Mouse (Mus musculus) fibroblast of lung, adult 2 months (primary cell): ENCODE results near the gene Foxa2.

ENCODE experiments used
- DNase-seq: peaks from one replicate; pipeline ENCODE4 v3.0.0-alpha.2; 2011; ENCODE audit warnings: low read depth

Foxa2 gene

GRCm38 (mm10) chr2:148039351-148040235, 7.2 kb downstream of the Foxa2 start:
- no peak for DNase-seq

- DNase-seq = no peak
These were observed 8.1 kb downstream of the Foxa2 start for GRCm38 (mm10) chr2:148038366-148039310.

- DNase-seq = no peak
These were observed 10.1 kb downstream of the Foxa2 start for GRCm38 (mm10) chr2:148036611-148037160.

GRCm38 (mm10) chr2:148030991-148031675, 15.6 kb downstream of the Foxa2 start:
- no peak for DNase-seq

- no peak for DNase-seq
These were observed 16.2 kb downstream of the Foxa2 start for GRCm38 (mm10) chr2:148030613-148030935.

GRCm38 (mm10) chr2:148029751-148030612, 16.8 kb downstream of the Foxa2 start:
- no peak for DNase-seq

GRCm38 (mm10) chr2:148029050-148029608, 17.6 kb downstream of the Foxa2 start:
- no peak for DNase-seq

GRCm38 (mm10) chr2:148026366-148026765, 20.4 kb downstream of the Foxa2 start:
- no peak for DNase-seq

- DNase-seq = no peak
These were observed 21.3 kb downstream of the Foxa2 start for GRCm38 (mm10) chr2:148025481-148025880.

GRCm38 (mm10) chr2:148024268-148024935, 22.4 kb downstream of the Foxa2 start:
- DNase-seq = no peak

- DNase-seq = no peak
These were observed 23.4 kb downstream of the Foxa2 start for GRCm38 (mm10) chr2:148023340-148023806.

- no peak for DNase-seq
These were observed 24.7 kb downstream of the Foxa2 start for GRCm38 (mm10) chr2:148021919-148022570.

- DNase-seq = no peak
These were observed 25.8 kb downstream of the Foxa2 start for GRCm38 (mm10) chr2:148021016-148021415.

GRCm38 (mm10) chr2:148020125-148020524, 26.6 kb downstream of the Foxa2 start:
- no peak for DNase-seq

- DNase-seq = no peak
These were observed 28.7 kb downstream of the Foxa2 start for GRCm38 (mm10) chr2:148017782-148018690.

- DNase-seq = no peak
These were observed 33.4 kb downstream of the Foxa2 start for GRCm38 (mm10) chr2:148013382-148013781.

GRCm38 (mm10) chr2:148009049-148009448, 37.7 kb downstream of the Foxa2 start:
- no peak for DNase-seq
